Mouse (Mus musculus): Measurements from ENCODE around the gene Olfr221.
"Not testable (repeated sequence)": the region's sequence is repeated elsewhere in the genome, so short reads cannot be mapped to it uniquely, and the experiment has no call there.

The Olfr221 gene
- long read RNA-seq, experiment 1, result 0 reads
- long read RNA-seq, experiment 2, result 0 reads

- intact Hi-C loops (cut with DNase I), result not testable (repeated sequence)
Measured at GRCm38 (mm10) chr14:52042359-52042758, at the start of gene Olfr221. TSS of gene Olfr221 (minus strand) at chr14:52042459.

GRCm38 (mm10) chr14:52083083-52083482, 40.8 kb upstream of the Olfr221 start:
- intact Hi-C loops (cut with DNase I), result loop anchor here (5.0 kb wide), 1 partner anchor 61 kb away; the partner anchor contains the start of gene Zfp219

GRCm38 (mm10) chr14:52071599-52072137, 29.4 kb upstream of the Olfr221 start:
- intact Hi-C loops (cut with DNase I), result no loop called here

- intact Hi-C loops (cut with DNase I), result no loop called here
Measured at GRCm38 (mm10) chr14:52066135-52066534, 23.9 kb upstream of the Olfr221 start.

- intact Hi-C loops (cut with DNase I), result no loop called here
Measured at GRCm38 (mm10) chr14:52061798-52062197, 19.5 kb upstream of the Olfr221 start.

GRCm38 (mm10) chr14:52060800-52061199, 18.5 kb upstream of the Olfr221 start:
- intact Hi-C loops (cut with DNase I), result no loop called here

- intact Hi-C loops (cut with DNase I), result no loop called here
Measured at GRCm38 (mm10) chr14:52059982-52060381, 17.7 kb upstream of the Olfr221 start.

GRCm38 (mm10) chr14:52052720-52053119, 10.5 kb upstream of the Olfr221 start:
- intact Hi-C loops (cut with DNase I), result not testable (repeated sequence)

GRCm38 (mm10) chr14:52045966-52046565, 3.8 kb upstream of the Olfr221 start:
- intact Hi-C loops (cut with DNase I), result no loop called here

GRCm38 (mm10) chr14:52044901-52045678, 2.8 kb upstream of the Olfr221 start:
- intact Hi-C loops (cut with DNase I), result no loop called here

- intact Hi-C loops (cut with DNase I), result no loop called here
Measured at GRCm38 (mm10) chr14:52043446-52043845, 1.2 kb upstream of the Olfr221 start.

GRCm38 (mm10) chr14:52039332-52039731, 2.9 kb downstream of the Olfr221 start:
- intact Hi-C loops (cut with DNase I), result no loop called here

GRCm38 (mm10) chr14:52035926-52036325, 6.3 kb downstream of the Olfr221 start:
- intact Hi-C loops (cut with DNase I), result no loop called here

GRCm38 (mm10) chr14:52026342-52026741, 15.9 kb downstream of the Olfr221 start:
- intact Hi-C loops (cut with DNase I), result no loop called here

GRCm38 (mm10) chr14:52024133-52024532, 18.1 kb downstream of the Olfr221 start:
- intact Hi-C loops (cut with DNase I), result loop anchor here (5.0 kb wide), 2 partner anchors 58 to 78 kb away; partner anchors contain the start of gene Hnrnpc

GRCm38 (mm10) chr14:52022709-52023459, 19.4 kb downstream of the Olfr221 start:
- intact Hi-C loops (cut with DNase I), result loop anchor here (5.0 kb wide), 2 partner anchors 59 to 79 kb away; partner anchors contain the start of gene Hnrnpc

- intact Hi-C loops (cut with DNase I), result loop anchor here (5.0 kb wide), 2 partner anchors 60 to 80 kb away; partner anchors contain the start of gene Hnrnpc
Measured at GRCm38 (mm10) chr14:52022244-52022708, 20.0 kb downstream of the Olfr221 start.

- intact Hi-C loops (cut with DNase I), result loop anchor here (5.0 kb wide), 2 partner anchors 61 to 81 kb away; partner anchors contain the start of gene Hnrnpc
Measured at GRCm38 (mm10) chr14:52021568-52022212, 20.6 kb downstream of the Olfr221 start.

- intact Hi-C loops (cut with DNase I), result loop anchor here (5.0 kb wide), 2 partner anchors 61 to 81 kb away; partner anchors contain the start of gene Hnrnpc
Measured at GRCm38 (mm10) chr14:52021138-52021529, 21.1 kb downstream of the Olfr221 start.

GRCm38 (mm10) chr14:52020486-52021137, 21.6 kb downstream of the Olfr221 start, which contains the start of gene Zfp219:
TSS of gene Zfp219 (minus strand) at chr14:52020733.
- intact Hi-C loops (cut with DNase I), result loop anchor here (5.0 kb wide), 2 partner anchors 62 to 82 kb away; partner anchors contain the start of gene Hnrnpc
